Mouse (Mus musculus): ENCODE measurements around the gene Dner.

DNA sequence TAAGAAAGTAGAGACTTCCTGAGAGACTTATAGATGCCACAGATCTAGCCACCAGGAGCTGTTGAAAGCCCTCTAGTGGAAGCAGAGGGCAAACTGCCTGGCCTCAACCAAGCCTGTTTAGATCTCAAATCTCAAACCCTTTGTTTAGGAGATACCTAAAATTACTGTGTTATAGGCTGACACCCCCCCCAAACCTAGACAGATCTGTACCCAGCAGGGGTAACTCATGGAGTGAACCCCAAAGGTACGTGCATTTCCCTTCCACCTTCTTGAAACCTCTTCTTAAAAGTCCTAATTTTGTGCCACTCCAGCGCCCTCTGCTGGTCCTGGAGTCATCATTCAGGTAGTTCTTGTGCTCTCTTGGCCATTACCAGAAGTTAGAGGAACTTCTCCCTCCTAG is 1.1 kb upstream of the Dner start:
- no peak for TF ChIP-seq POLR2AphosphoS5 (IDR thresholded peaks at IDR 0.05; ENCODE audit: insufficient replicate concordance, low read depth, low read length)
- no peak for TF ChIP-seq CTCF (IDR thresholded peaks at IDR 0.05; ENCODE audit: low read depth, low read length)
- TF ChIP-seq GATA1 (IDR thresholded peaks at IDR 0.05; ENCODE audit: borderline replicate concordance, low read length) = no peak

All from G1E (cell line).